ENCODE assay signal across 14 mouse cellular contexts in the genomic region with DNA sequence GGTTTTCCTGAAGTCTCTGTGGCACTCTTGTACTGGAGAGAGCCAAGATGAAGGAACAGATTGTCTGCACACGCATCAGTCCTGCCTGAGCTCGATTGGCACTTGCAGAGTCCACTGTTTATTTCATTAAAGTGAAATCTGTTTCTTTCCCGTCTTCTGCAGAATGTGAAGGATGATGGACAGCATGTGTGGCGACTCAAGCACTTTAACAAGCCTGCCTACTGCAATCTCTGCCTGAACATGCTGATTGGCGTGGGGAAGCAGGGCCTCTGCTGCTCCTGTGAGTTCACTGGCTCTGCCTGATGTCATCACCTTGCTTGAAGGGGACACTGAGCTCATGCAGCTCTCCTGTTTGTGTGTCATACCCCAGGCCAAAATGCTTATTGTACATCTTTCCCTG.
DNase-seq lines count a peak whose midpoint lies in the region; ATAC-seq and TF ChIP-seq lines count a peak whose summit lies in the region.
"Had no signal": no experiment of that assay in that cellular context is flagged by ENCODE, and none has a peak within 500 bp of the region (broad histone marks: within the 10 kb centered on the region; RNA-seq: fewer than 3 reads in every experiment).

No protein-coding gene starts in this region.

- H3K9me3 ChIP-seq in forebrain, embryonic 16.5 days (ENCODE audit: control insufficient read depth, low read length) = no peaks in the 10 kb centered on the region
- no peaks in the 10 kb centered on the region for H3K9me3 ChIP-seq in forebrain, embryonic 10.5 days
- no peaks in the 10 kb centered on the region for H3K9me3 ChIP-seq in heart, postnatal 0 days (replicated peaks; ENCODE audit: control insufficient read depth, low read length)
- H3K9me3 ChIP-seq in embryonic facial prominence, embryonic 10.5 days = no peaks in the 10 kb centered on the region
- H3K9me3 ChIP-seq: embryonic facial prominence, embryonic 13.5 days; intestine, embryonic 15.5 days; midbrain, embryonic 12.5 days had no signal

- H3K27me3 ChIP-seq in forebrain, embryonic 16.5 days (replicated peaks; ENCODE audit: control insufficient read depth, insufficient read depth, low read length) = no peaks in the 10 kb centered on the region
- H3K27me3 ChIP-seq in forebrain, embryonic 10.5 days (ENCODE audit: poor library complexity, severe bottlenecking) = no peaks in the 10 kb centered on the region
- H3K27me3 ChIP-seq in heart, postnatal 0 days (ENCODE audit: control insufficient read depth, insufficient read depth, low read length) = no peaks in the 10 kb centered on the region
- H3K27me3 ChIP-seq in embryonic facial prominence, embryonic 10.5 days (replicated peaks; ENCODE audit: low read depth, poor library complexity, severe bottlenecking) = no peaks in the 10 kb centered on the region
- H3K27me3 ChIP-seq: embryonic facial prominence, embryonic 13.5 days; intestine, embryonic 15.5 days; midbrain, embryonic 12.5 days had no signal

- 38% methylated on average over 5 of the region's 5 CpGs for WGBS in forebrain, embryonic 16.5 days
- 82% methylated on average over 5 of the region's 5 CpGs for WGBS in forebrain, embryonic 10.5 days
- WGBS in heart, postnatal 0 days = 32% methylated on average over 5 of the region's 5 CpGs
- 69% methylated on average over 5 of the region's 5 CpGs for WGBS in embryonic facial prominence, embryonic 10.5 days

- H3K4me2 ChIP-seq in forebrain, embryonic 16.5 days (ENCODE audit: low read length) = no peak overlapping the region
- H3K4me2 ChIP-seq in heart, postnatal 0 days (ENCODE audit: low read depth, low read length) = peak overlapping the region; percentile 37; the same call in 1 of the 2 replicates
- H3K4me2 ChIP-seq: embryonic facial prominence, embryonic 13.5 days; intestine, embryonic 15.5 days; midbrain, embryonic 12.5 days had no signal

- ATAC-seq in forebrain, embryonic 16.5 days = peak; percentile 36; the same call in 1 of the 2 replicates
- peak; percentile 86 for ATAC-seq in heart, postnatal 0 days (ENCODE audit: insufficient read depth, low read depth)
- ATAC-seq: intestine, embryonic 15.5 days had no signal

- no peaks in the 10 kb centered on the region for H3K4me1 ChIP-seq in forebrain, embryonic 16.5 days (replicated peaks; ENCODE audit: control insufficient read depth, insufficient read depth, low read length)
- no peaks in the 10 kb centered on the region for H3K4me1 ChIP-seq in forebrain, embryonic 10.5 days
- 0 out of 2 replicates have a peak, but pooled peaks cover 4% of the 10 kb centered on the region for H3K4me1 ChIP-seq in heart, postnatal 0 days (ENCODE audit: control insufficient read depth, insufficient read depth)
- H3K4me1 ChIP-seq in embryonic facial prominence, embryonic 10.5 days = no peaks in the 10 kb centered on the region
- H3K4me1 ChIP-seq: embryonic facial prominence, embryonic 13.5 days; intestine, embryonic 15.5 days; midbrain, embryonic 12.5 days had no signal

- no peak overlapping the region for H3K27ac ChIP-seq in forebrain, embryonic 16.5 days (ENCODE audit: low read length)
- H3K27ac ChIP-seq in forebrain, embryonic 10.5 days = no peak overlapping the region
- H3K27ac ChIP-seq in heart, postnatal 0 days (ENCODE audit: low read depth) = no peak overlapping the region
- H3K27ac ChIP-seq in embryonic facial prominence, embryonic 10.5 days (replicated peaks) = no peak overlapping the region
- H3K27ac ChIP-seq: embryonic facial prominence, embryonic 13.5 days; intestine, embryonic 15.5 days; kidney, postnatal 0 days; midbrain, embryonic 12.5 days had no signal

- DNase-seq in forebrain, embryonic 10.5 days (ENCODE audit: extremely low spot score, low spot score) = no peak
- peak; percentile 70 for DNase-seq in heart, postnatal 0 days (ENCODE audit: low spot score)
- DNase-seq in heart, postnatal 36 days = no peak
- DNase-seq in embryonic facial prominence, embryonic 10.5 days (ENCODE audit: low spot score) = peak; percentile 17
- DNase-seq in lung, postnatal 25 days (ENCODE audit: low spot score) = peak; percentile 22
- no peak for DNase-seq in urinary bladder, postnatal 10 days (ENCODE audit: low spot score)
- no peak for DNase-seq in thymus, adult 18-20 months
- DNase-seq: cerebellum, adult 11 months; gastrocnemius, postnatal 10 days had no signal

- no peaks in the 10 kb centered on the region for H3K36me3 ChIP-seq in forebrain, embryonic 16.5 days (ENCODE audit: control insufficient read depth, insufficient read depth)
- no peaks in the 10 kb centered on the region for H3K36me3 ChIP-seq in forebrain, embryonic 10.5 days (replicated peaks)
- no peaks in the 10 kb centered on the region for H3K36me3 ChIP-seq in heart, postnatal 0 days (replicated peaks; ENCODE audit: control insufficient read depth, insufficient read depth, low read length)
- H3K36me3 ChIP-seq in embryonic facial prominence, embryonic 10.5 days (replicated peaks) = no peaks in the 10 kb centered on the region
- H3K36me3 ChIP-seq: embryonic facial prominence, embryonic 13.5 days; intestine, embryonic 15.5 days; midbrain, embryonic 12.5 days had no signal

- H3K4me3 ChIP-seq in forebrain, embryonic 16.5 days (replicated peaks; ENCODE audit: low read length) = no peak overlapping the region
- no peak overlapping the region for H3K4me3 ChIP-seq in forebrain, embryonic 10.5 days
- 0 out of 2 replicates have a peak overlapping the region, but pooled peaks have one; percentile 13 for H3K4me3 ChIP-seq in heart, postnatal 0 days (ENCODE audit: low read depth, low read length)
- no peak overlapping the region for H3K4me3 ChIP-seq in embryonic facial prominence, embryonic 10.5 days
- H3K4me3 ChIP-seq: embryonic facial prominence, embryonic 13.5 days; intestine, embryonic 15.5 days; midbrain, embryonic 12.5 days had no signal

- no peak for TF ChIP-seq CTCF in heart, postnatal 0 days (IDR thresholded peaks at IDR 0.05; ENCODE audit: low read depth)

- no peak overlapping the region for H3K9ac ChIP-seq in forebrain, embryonic 16.5 days (replicated peaks; ENCODE audit: low read depth, low read length)
- no peak overlapping the region for H3K9ac ChIP-seq in heart, postnatal 0 days (replicated peaks; ENCODE audit: low read depth, low read length)
- H3K9ac ChIP-seq: embryonic facial prominence, embryonic 13.5 days; intestine, embryonic 15.5 days; midbrain, embryonic 12.5 days had no signal

- no peak for TF ChIP-seq EP300 in heart, postnatal 0 days (IDR thresholded peaks at IDR 0.05; ENCODE audit: low read depth)

- intact Hi-C loops in heart, postnatal 36 days (cut with DNase I) = loop anchor here (10.0 kb wide), 1 partner anchor 1908 kb away; no protein-coding TSS in a partner anchor

Comparison
In these comparisons a context has a peak if more than half of its experiments do, and no peak if none do; other contexts are left out.
1. DNase-seq: peak in heart, postnatal 0 days (single experiment), embryonic facial prominence, embryonic 10.5 days (single experiment) and lung, postnatal 25 days (single experiment); none in forebrain, embryonic 10.5 days (single experiment), heart, postnatal 36 days (0 of 2), urinary bladder, postnatal 10 days (single experiment) and thymus, adult 18-20 months (0 of 2).